Mouse (Mus musculus) heart, embryonic 13.5 days (tissue): Measurements from ENCODE around the gene Ednra. TPM values are rescaled to one million over a fixed set of nuclear protein-coding genes. Genes with fewer than 3 reads are reported as not detected.
A peak's percentile ranks its signal among the peaks of the same experiment; 100 is the strongest.

Experiments
- ATAC-seq: fragments of 200-750 bp; cut with Nextera tagmentation; 2 replicates; pipeline ENCODE4 v1.8.0; 2017; ENCODE audit warnings: moderate TSS enrichment; ENCODE audit not compliant: insufficient number of reproducible peaks, low FRiP score, low TSS enrichment; ENCODE audit errors: extremely low read depth
- H3K27ac ChIP-seq: fragments of 300-500 bp; sonication (generic); replicated peaks from 2 replicates; pipeline ENCODE4 v1.5.1; 2015; ENCODE audit warnings: moderate library complexity, mild to moderate bottlenecking, inconsistent platforms
- H3K27me3 ChIP-seq: fragments of 300-500 bp; sonication (generic); replicated peaks from 2 replicates; pipeline ENCODE4 v1.6.1; 2015; ENCODE audit warnings: mild to moderate bottlenecking, inconsistent platforms
- H3K36me3 ChIP-seq: fragments of 300-500 bp; sonication (generic); 2 replicates; pipeline ENCODE4 v1.6.1; 2015; ENCODE audit warnings: mild to moderate bottlenecking, inconsistent platforms
- H3K4me1 ChIP-seq: fragments of 300-500 bp; sonication (generic); 2 replicates; pipeline ENCODE4 v1.6.1; 2015; ENCODE audit warnings: inconsistent platforms
- H3K4me2 ChIP-seq: fragments of 300-500 bp; sonication (generic); 2 replicates; pipeline ENCODE4 v1.6.1; 2015; ENCODE audit warnings: inconsistent platforms, mild to moderate bottlenecking, moderate library complexity
- H3K4me3 ChIP-seq: fragments of 300-500 bp; sonication (generic); 2 replicates; pipeline ENCODE4 v1.5.1; 2015; ENCODE audit warnings: moderate library complexity, mild to moderate bottlenecking, inconsistent platforms
- H3K9ac ChIP-seq: fragments of 300-500 bp; sonication (generic); 2 replicates; pipeline ENCODE4 v1.6.1; 2015; ENCODE audit warnings: inconsistent platforms, mild to moderate bottlenecking, moderate library complexity
- H3K9me3 ChIP-seq: fragments of 300-500 bp; sonication (generic); 2 replicates; pipeline ENCODE4 v1.6.1; 2016; ENCODE audit warnings: inconsistent platforms
- WGBS: fragments of 180-500 bp; shearing (Covaris S2); methylation state at CpG from one replicate; pipeline ENCODE4 v1.1.7; 2015; ENCODE audit warnings: mixed read lengths; 5-methylcytosine and 5-hydroxymethylcytosine counted together
- polyA plus RNA-seq: library from polyadenylated mRNA; unstranded; fragments of >200 nt; fragmentation: Nextera tagmentation; extraction: Ambion mirVana; gene quantifications from 2 replicates; pipeline ENCODE4 v1.2.1, GENCODE M21; 2015

The Ednra gene
- polyA plus RNA-seq, result 38.2 and 42.8 TPM in 2 replicates

- Histone ChIP-seq H3K4me3 (peak within 1 kb of the TSS; percentile 79), H3K27ac (peak within 1 kb of the TSS; percentile 99), H3K4me2 (peak within 1 kb of the TSS; percentile 71), H3K4me1 (peaks cover 65% of the 10 kb centered on the region), H3K36me3 (peaks cover 10% of the 10 kb centered on the region), H3K9me3 (no peaks in the 10 kb centered on the region), H3K9ac (peak within 1 kb of the TSS; percentile 93), H3K27me3 (no peaks in the 10 kb centered on the region)
- ATAC-seq, result peak; percentile 60
- WGBS, result under 1% methylated on average over 27 of the region's 27 CpGs
Measured at GRCm38 (mm10) chr8:77724046-77724930, at the start of gene Ednra. TSS of gene Ednra (minus strand) at chr8:77724464.

- Histone ChIP-seq H3K36me3 (no peaks in the 10 kb centered on the region), H3K4me3 (no peak overlapping the region), H3K4me1 (peaks cover 23% of the 10 kb centered on the region), H3K27me3 (no peaks in the 10 kb centered on the region), H3K27ac (no peak overlapping the region), H3K9ac (no peak overlapping the region), H3K4me2 (no peak overlapping the region), H3K9me3 (no peaks in the 10 kb centered on the region)
- ATAC-seq, result no peak
- 77% methylated on average over 4 of the region's 4 CpGs for WGBS
Measured at GRCm38 (mm10) chr8:77773831-77774230, 49.6 kb upstream of the Ednra start.

- WGBS, result 64% methylated on average over 5 of the region's 5 CpGs
- Histone ChIP-seq H3K4me2 (no peak overlapping the region), H3K4me1 (peaks cover 23% of the 10 kb centered on the region), H3K4me3 (no peak overlapping the region), H3K9me3 (no peaks in the 10 kb centered on the region), H3K27me3 (no peaks in the 10 kb centered on the region), H3K36me3 (no peaks in the 10 kb centered on the region), H3K27ac (peak overlapping the region; percentile 85), H3K9ac (no peak overlapping the region)
- ATAC-seq, result no peak
Measured at GRCm38 (mm10) chr8:77773256-77773655, 49.0 kb upstream of the Ednra start.

GRCm38 (mm10) chr8:77772210-77772886 lies 48.1 kb upstream of the Ednra start:
- no peak overlapping the region for H3K4me2 ChIP-seq
- no peak overlapping the region for H3K4me3 ChIP-seq
- no peaks in the 10 kb centered on the region for H3K9me3 ChIP-seq
- peaks cover 23% of the 10 kb centered on the region for H3K4me1 ChIP-seq
- H3K36me3 ChIP-seq, result no peaks in the 10 kb centered on the region
- peak; percentile 70 for ATAC-seq
- H3K9ac ChIP-seq, result no peak overlapping the region
- no peaks in the 10 kb centered on the region for H3K27me3 ChIP-seq
- peak overlapping the region; percentile 85 for H3K27ac ChIP-seq
- WGBS, result 19% methylated on average over 5 of the region's 5 CpGs

- Histone ChIP-seq H3K4me1 (peaks cover 23% of the 10 kb centered on the region), H3K27me3 (no peaks in the 10 kb centered on the region), H3K4me2 (no peak overlapping the region), H3K9ac (no peak overlapping the region), H3K9me3 (no peaks in the 10 kb centered on the region), H3K27ac (no peak overlapping the region), H3K36me3 (no peaks in the 10 kb centered on the region), H3K4me3 (no peak overlapping the region)
- no peak for ATAC-seq
- WGBS, result 71% methylated on average over 3 of the region's 3 CpGs
Measured at GRCm38 (mm10) chr8:77770966-77771365, 46.7 kb upstream of the Ednra start.

GRCm38 (mm10) chr8:77768916-77769315 lies 44.7 kb upstream of the Ednra start:
- H3K36me3 ChIP-seq, result no peaks in the 10 kb centered on the region
- H3K9ac ChIP-seq, result no peak overlapping the region
- WGBS, result 84% methylated on average over 5 of the region's 5 CpGs
- H3K27me3 ChIP-seq, result no peaks in the 10 kb centered on the region
- H3K4me1 ChIP-seq, result peaks cover 28% of the 10 kb centered on the region
- H3K9me3 ChIP-seq, result no peaks in the 10 kb centered on the region
- no peak overlapping the region for H3K27ac ChIP-seq
- no peak overlapping the region for H3K4me3 ChIP-seq
- H3K4me2 ChIP-seq, result no peak overlapping the region
- no peak for ATAC-seq

- no peak for ATAC-seq
Measured at GRCm38 (mm10) chr8:77764253-77764652, 40.0 kb upstream of the Ednra start.

GRCm38 (mm10) chr8:77762967-77763366 lies 38.7 kb upstream of the Ednra start:
- no peak for ATAC-seq
- Histone ChIP-seq H3K9ac (no peak overlapping the region), H3K4me3 (no peak overlapping the region), H3K4me2 (no peak overlapping the region), H3K27me3 (no peaks in the 10 kb centered on the region), H3K4me1 (0 out of 2 replicates have a peak, but pooled peaks cover 6% of the 10 kb centered on the region), H3K36me3 (no peaks in the 10 kb centered on the region), H3K9me3 (peaks cover 7% of the 10 kb centered on the region), H3K27ac (no peak overlapping the region)
- WGBS, result 71% methylated on average over 3 of the region's 3 CpGs

More at GRCm38 (mm10) chr8:77764253-77764652, 40.0 kb upstream of the Ednra start:
- Histone ChIP-seq H3K4me2 (no peak overlapping the region), H3K27me3 (no peaks in the 10 kb centered on the region), H3K27ac (no peak overlapping the region), H3K4me1 (0 out of 2 replicates have a peak, but pooled peaks cover 6% of the 10 kb centered on the region), H3K9me3 (peaks cover 7% of the 10 kb centered on the region), H3K4me3 (no peak overlapping the region), H3K36me3 (no peaks in the 10 kb centered on the region), H3K9ac (no peak overlapping the region)
- WGBS, result 50% methylated on average over 8 of the region's 8 CpGs

- no peaks in the 10 kb centered on the region for H3K27me3 ChIP-seq
- 35% methylated on average over 4 of the region's 4 CpGs for WGBS
- H3K36me3 ChIP-seq, result no peaks in the 10 kb centered on the region
- H3K4me3 ChIP-seq, result no peak overlapping the region
- H3K4me1 ChIP-seq, result peaks cover 15% of the 10 kb centered on the region
- peak overlapping the region; percentile 59 for H3K27ac ChIP-seq
- ATAC-seq, result no peak
- no peak overlapping the region for H3K9ac ChIP-seq
- H3K9me3 ChIP-seq, result no peaks in the 10 kb centered on the region
- peak overlapping the region; percentile 51 for H3K4me2 ChIP-seq
Measured at GRCm38 (mm10) chr8:77755441-77755840, 31.2 kb upstream of the Ednra start.

- no peak overlapping the region for H3K4me2 ChIP-seq
- ATAC-seq, result no peak
- H3K4me3 ChIP-seq, result no peak overlapping the region
- H3K27ac ChIP-seq, result no peak overlapping the region
- 75% methylated on average over 5 of the region's 5 CpGs for WGBS
- peaks cover 15% of the 10 kb centered on the region for H3K4me1 ChIP-seq
- H3K27me3 ChIP-seq, result no peaks in the 10 kb centered on the region
- H3K36me3 ChIP-seq, result no peaks in the 10 kb centered on the region
- no peaks in the 10 kb centered on the region for H3K9me3 ChIP-seq
- H3K9ac ChIP-seq, result no peak overlapping the region
Measured at GRCm38 (mm10) chr8:77753796-77754195, 29.5 kb upstream of the Ednra start.

GRCm38 (mm10) chr8:77752041-77752440 lies 27.8 kb upstream of the Ednra start:
- no peak for ATAC-seq
- Histone ChIP-seq H3K36me3 (no peaks in the 10 kb centered on the region), H3K27ac (no peak overlapping the region), H3K4me3 (no peak overlapping the region), H3K9me3 (no peaks in the 10 kb centered on the region), H3K27me3 (no peaks in the 10 kb centered on the region), H3K9ac (no peak overlapping the region), H3K4me2 (no peak overlapping the region), H3K4me1 (peaks cover 21% of the 10 kb centered on the region)
- WGBS, result 50% methylated on average over 3 of the region's 3 CpGs
